Mouse (Mus musculus): ENCODE measurements at regions not wholly inside any gene's neighbourhood (a gene's known extent, or its start where the extent isn't known, plus 50 kb on each side); places are given as distances from the start of the nearest gene placed in this dataset.
A peak's percentile ranks its signal among the peaks of the same experiment; 100 is the strongest.

GRCm38 (mm10) chrX:92791023-92791346, 191.6 kb upstream of the Mageb18 start:
- Histone ChIP-seq H3K4me1 (ENCODE audit: control insufficient read depth, insufficient read depth, low read length) (no peaks in the 10 kb centered on the region), H3K9me3 (ENCODE audit: control insufficient read depth, low read length) (no peaks in the 10 kb centered on the region), H3K4me2 (replicated peaks; ENCODE audit: low read depth, low read length, severe bottlenecking) (no peak overlapping the region), H3K27me3 (ENCODE audit: control insufficient read depth, insufficient read depth, low read length) (no peaks in the 10 kb centered on the region), H3K9ac (ENCODE audit: low read depth, low read length, severe bottlenecking) (no peak overlapping the region), H3K27ac (replicated peaks; ENCODE audit: low read depth, low read length) (no peak overlapping the region), H3K36me3 (ENCODE audit: control insufficient read depth, insufficient read depth, low read length) (no peaks in the 10 kb centered on the region), H3K4me3 (replicated peaks; ENCODE audit: low read length) (no peak overlapping the region)
- WGBS: 72% methylated on average over 4 of the region's 4 CpGs
- TF ChIP-seq POLR2A (IDR thresholded peaks at IDR 0.05; ENCODE audit: borderline replicate concordance, extremely low read depth, insufficient read depth, insufficient read length): no peak
- DNase-seq (ENCODE audit: low spot score) (no peak), ATAC-seq (ENCODE audit: low FRiP score, low read depth) (no peak)

DNA sequence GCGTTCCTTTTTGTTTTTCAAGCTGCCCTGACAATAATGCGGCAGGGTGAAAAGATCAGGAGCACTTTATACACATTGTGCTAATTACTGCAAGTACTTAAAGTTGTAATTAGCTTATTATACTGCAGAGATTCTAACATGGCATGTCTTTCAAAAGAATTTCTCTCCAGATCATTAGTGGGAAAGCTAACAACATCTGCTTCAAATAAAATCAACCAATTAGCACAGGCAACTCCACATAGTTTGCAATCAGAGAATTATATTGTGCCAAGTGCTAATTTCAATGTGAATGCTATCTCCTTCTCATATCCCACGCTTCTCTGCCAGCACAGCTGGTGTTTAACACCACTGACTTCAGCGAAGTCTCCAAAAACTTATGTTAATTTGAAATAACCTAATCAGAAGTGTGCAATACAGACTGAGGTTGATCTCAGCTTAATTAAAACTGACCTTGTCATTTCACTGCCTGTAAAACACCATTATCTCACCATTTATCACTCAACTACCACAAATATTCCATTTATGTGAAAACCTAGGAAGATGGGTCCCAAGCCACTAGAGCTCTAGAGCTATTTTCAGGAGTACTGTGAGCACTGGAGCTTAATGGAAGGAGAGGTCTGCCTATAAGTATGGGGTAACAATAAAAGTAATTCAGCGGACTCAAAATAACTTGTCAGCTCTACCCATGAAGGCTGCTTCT, 191.1 kb upstream of the Mageb18 start:
- H3K4me2 ChIP-seq (replicated peaks; ENCODE audit: low read depth, low read length, severe bottlenecking): no peak overlapping the region
- H3K27me3 ChIP-seq (ENCODE audit: control insufficient read depth, insufficient read depth, low read length): no peaks in the 10 kb centered on the region
- H3K27ac ChIP-seq (replicated peaks; ENCODE audit: low read depth, low read length): no peak overlapping the region
- 52% methylated on average over 5 of the region's 5 CpGs for WGBS
- H3K9ac ChIP-seq (ENCODE audit: low read depth, low read length, severe bottlenecking): no peak overlapping the region
- no peak for TF ChIP-seq POLR2A (IDR thresholded peaks at IDR 0.05; ENCODE audit: borderline replicate concordance, extremely low read depth, insufficient read depth, insufficient read length)
- ATAC-seq (ENCODE audit: low FRiP score, low read depth) (no peak), DNase-seq (ENCODE audit: low spot score) (no peak)
- no peak overlapping the region for H3K4me3 ChIP-seq (replicated peaks; ENCODE audit: low read length)
- H3K9me3 ChIP-seq (ENCODE audit: control insufficient read depth, low read length): no peaks in the 10 kb centered on the region
- no peaks in the 10 kb centered on the region for H3K4me1 ChIP-seq (ENCODE audit: control insufficient read depth, insufficient read depth, low read length)
- H3K36me3 ChIP-seq (ENCODE audit: control insufficient read depth, insufficient read depth, low read length): no peaks in the 10 kb centered on the region

- ATAC-seq (ENCODE audit: low FRiP score, low read depth): no peak
- Histone ChIP-seq H3K4me2 (replicated peaks; ENCODE audit: low read depth, low read length, severe bottlenecking) (no peak overlapping the region), H3K4me1 (ENCODE audit: control insufficient read depth, insufficient read depth, low read length) (no peaks in the 10 kb centered on the region), H3K36me3 (ENCODE audit: control insufficient read depth, insufficient read depth, low read length) (no peaks in the 10 kb centered on the region), H3K27me3 (ENCODE audit: control insufficient read depth, insufficient read depth, low read length) (no peaks in the 10 kb centered on the region), H3K9ac (ENCODE audit: low read depth, low read length, severe bottlenecking) (no peak overlapping the region), H3K4me3 (replicated peaks; ENCODE audit: low read length) (no peak overlapping the region), H3K9me3 (ENCODE audit: control insufficient read depth, low read length) (no peaks in the 10 kb centered on the region), H3K27ac (replicated peaks; ENCODE audit: low read depth, low read length) (no peak overlapping the region)
- 48% methylated on average over 2 of the region's 2 CpGs for WGBS
- TF ChIP-seq POLR2A (IDR thresholded peaks at IDR 0.05; ENCODE audit: borderline replicate concordance, extremely low read depth, insufficient read depth, insufficient read length): no peak
- no peak for DNase-seq (ENCODE audit: low spot score)
These were observed 187.4 kb upstream of the Mageb18 start for GRCm38 (mm10) chrX:92786814-92787213.

DNA sequence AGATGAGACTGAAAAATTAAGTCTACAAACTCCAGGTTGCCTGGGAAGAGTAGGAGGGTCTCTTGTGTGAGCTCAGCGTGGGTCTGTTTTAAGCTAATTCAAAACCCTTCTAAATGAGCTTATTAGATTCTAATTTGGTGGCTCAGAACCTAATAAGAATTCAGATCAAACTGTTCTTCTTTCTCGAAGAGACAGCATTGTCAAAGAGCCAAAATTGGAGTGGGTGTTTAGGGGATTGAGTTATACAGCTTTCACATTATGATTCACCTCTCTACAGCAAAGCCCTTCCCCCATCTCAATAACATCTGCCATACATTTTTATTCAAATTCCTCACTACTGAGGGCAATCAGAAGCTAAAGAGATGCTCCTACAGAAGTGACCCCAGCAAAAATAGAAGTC, 140.7 kb upstream of the Mageb18 start:
- H3K36me3 ChIP-seq (ENCODE audit: control insufficient read depth, insufficient read depth, low read length): no peaks in the 10 kb centered on the region
- H3K4me3 ChIP-seq (replicated peaks; ENCODE audit: low read length): no peak overlapping the region
- no peak overlapping the region for H3K27ac ChIP-seq (replicated peaks; ENCODE audit: low read depth, low read length)
- no peaks in the 10 kb centered on the region for H3K9me3 ChIP-seq (ENCODE audit: control insufficient read depth, low read length)
- DNase-seq (ENCODE audit: low spot score) (no peak), ATAC-seq (ENCODE audit: low FRiP score, low read depth) (no peak)
- no peak for TF ChIP-seq POLR2A (IDR thresholded peaks at IDR 0.05; ENCODE audit: borderline replicate concordance, extremely low read depth, insufficient read depth, insufficient read length)
- 47% methylated on average over 2 of the region's 2 CpGs for WGBS
- H3K4me2 ChIP-seq (replicated peaks; ENCODE audit: low read depth, low read length, severe bottlenecking): no peak overlapping the region
- no peak overlapping the region for H3K9ac ChIP-seq (ENCODE audit: low read depth, low read length, severe bottlenecking)
- no peaks in the 10 kb centered on the region for H3K4me1 ChIP-seq (ENCODE audit: control insufficient read depth, insufficient read depth, low read length)
- no peaks in the 10 kb centered on the region for H3K27me3 ChIP-seq (ENCODE audit: control insufficient read depth, insufficient read depth, low read length)

DNA sequence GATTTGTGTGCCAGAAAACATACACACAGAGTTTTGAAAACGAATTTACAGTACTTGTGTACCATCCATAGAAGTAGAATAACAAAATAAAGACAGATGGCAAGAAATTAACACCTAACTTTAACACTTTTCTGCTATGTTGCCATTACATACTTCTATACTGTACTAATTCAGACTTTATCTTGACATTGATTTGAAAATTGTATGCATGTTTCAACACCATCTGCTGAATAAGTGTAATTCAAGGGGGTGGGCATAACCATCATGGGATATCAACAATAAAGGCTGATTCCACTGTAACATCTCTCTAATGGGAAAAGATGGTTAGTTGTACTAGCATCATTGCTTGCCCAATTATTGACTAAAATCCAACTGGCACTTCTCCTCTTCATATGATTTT, 110.9 kb upstream of the Mageb18 start:
- WGBS: 23% methylated on average over 1 of the region's 1 CpGs
- no peaks in the 10 kb centered on the region for H3K36me3 ChIP-seq (ENCODE audit: control insufficient read depth, insufficient read depth, low read length)
- DNase-seq (ENCODE audit: low spot score): no peak
- no peak overlapping the region for H3K4me2 ChIP-seq (replicated peaks; ENCODE audit: low read depth, low read length, severe bottlenecking)
- H3K27ac ChIP-seq (replicated peaks; ENCODE audit: low read depth, low read length): no peak overlapping the region
- H3K27me3 ChIP-seq (ENCODE audit: control insufficient read depth, insufficient read depth, low read length): no peaks in the 10 kb centered on the region
- no peak overlapping the region for H3K9ac ChIP-seq (ENCODE audit: low read depth, low read length, severe bottlenecking)
- H3K4me1 ChIP-seq (ENCODE audit: control insufficient read depth, insufficient read depth, low read length): no peaks in the 10 kb centered on the region
- no peak overlapping the region for H3K4me3 ChIP-seq (replicated peaks; ENCODE audit: low read length)
- no peaks in the 10 kb centered on the region for H3K9me3 ChIP-seq (ENCODE audit: control insufficient read depth, low read length)
- ATAC-seq (ENCODE audit: low FRiP score, low read depth): no peak
- TF ChIP-seq POLR2A (IDR thresholded peaks at IDR 0.05; ENCODE audit: borderline replicate concordance, extremely low read depth, insufficient read depth, insufficient read length): no peak

DNA sequence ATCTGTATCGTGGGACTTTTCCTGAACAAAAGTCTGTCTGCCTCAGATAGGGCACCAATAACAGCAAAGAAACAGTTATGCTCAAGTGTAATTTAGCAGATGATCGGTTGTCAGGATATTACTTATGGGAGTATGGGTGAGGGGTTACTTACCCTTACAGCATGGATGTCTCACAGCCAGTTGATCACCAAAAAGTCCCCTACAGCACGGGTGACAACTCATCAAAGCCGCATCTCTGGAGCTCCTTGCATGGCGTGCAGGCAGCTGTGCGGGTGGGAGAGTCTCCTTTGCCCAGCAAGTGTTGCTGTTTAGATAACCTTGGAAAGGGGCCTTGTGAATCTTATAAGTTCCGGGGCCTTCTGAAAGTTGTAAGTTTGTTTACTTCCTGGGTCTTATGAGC, 80.4 kb upstream of the Mageb18 start:
- H3K27ac ChIP-seq (replicated peaks; ENCODE audit: low read depth, low read length): no peak overlapping the region
- no peak overlapping the region for H3K4me2 ChIP-seq (replicated peaks; ENCODE audit: low read depth, low read length, severe bottlenecking)
- no peaks in the 10 kb centered on the region for H3K36me3 ChIP-seq (ENCODE audit: control insufficient read depth, insufficient read depth, low read length)
- H3K4me1 ChIP-seq (ENCODE audit: control insufficient read depth, insufficient read depth, low read length): no peaks in the 10 kb centered on the region
- 76% methylated on average over 7 of the region's 7 CpGs for WGBS
- H3K27me3 ChIP-seq (ENCODE audit: control insufficient read depth, insufficient read depth, low read length): no peaks in the 10 kb centered on the region
- H3K9me3 ChIP-seq (ENCODE audit: control insufficient read depth, low read length): no peaks in the 10 kb centered on the region
- H3K9ac ChIP-seq (ENCODE audit: low read depth, low read length, severe bottlenecking): no peak overlapping the region
- TF ChIP-seq POLR2A (IDR thresholded peaks at IDR 0.05; ENCODE audit: borderline replicate concordance, extremely low read depth, insufficient read depth, insufficient read length): no peak
- no peak overlapping the region for H3K4me3 ChIP-seq (replicated peaks; ENCODE audit: low read length)
- DNase-seq (ENCODE audit: low spot score): no peak
- ATAC-seq (ENCODE audit: low FRiP score, low read depth): 0 out of 2 replicates have a peak, but pooled peaks have one; percentile 23

Data from limb, embryonic 14.5 days (tissue).